Mouse (Mus musculus) cerebellum, adult 11 months (tissue): Measurements from ENCODE around the gene Armc10.
"Not testable (repeated sequence)": the region's sequence is repeated elsewhere in the genome, so short reads cannot be mapped to it uniquely, and the experiment has no call there.

Experiments used
- DNase-seq: peaks from one replicate; pipeline ENCODE4 v3.0.0; 2022

Armc10 gene

DNA sequence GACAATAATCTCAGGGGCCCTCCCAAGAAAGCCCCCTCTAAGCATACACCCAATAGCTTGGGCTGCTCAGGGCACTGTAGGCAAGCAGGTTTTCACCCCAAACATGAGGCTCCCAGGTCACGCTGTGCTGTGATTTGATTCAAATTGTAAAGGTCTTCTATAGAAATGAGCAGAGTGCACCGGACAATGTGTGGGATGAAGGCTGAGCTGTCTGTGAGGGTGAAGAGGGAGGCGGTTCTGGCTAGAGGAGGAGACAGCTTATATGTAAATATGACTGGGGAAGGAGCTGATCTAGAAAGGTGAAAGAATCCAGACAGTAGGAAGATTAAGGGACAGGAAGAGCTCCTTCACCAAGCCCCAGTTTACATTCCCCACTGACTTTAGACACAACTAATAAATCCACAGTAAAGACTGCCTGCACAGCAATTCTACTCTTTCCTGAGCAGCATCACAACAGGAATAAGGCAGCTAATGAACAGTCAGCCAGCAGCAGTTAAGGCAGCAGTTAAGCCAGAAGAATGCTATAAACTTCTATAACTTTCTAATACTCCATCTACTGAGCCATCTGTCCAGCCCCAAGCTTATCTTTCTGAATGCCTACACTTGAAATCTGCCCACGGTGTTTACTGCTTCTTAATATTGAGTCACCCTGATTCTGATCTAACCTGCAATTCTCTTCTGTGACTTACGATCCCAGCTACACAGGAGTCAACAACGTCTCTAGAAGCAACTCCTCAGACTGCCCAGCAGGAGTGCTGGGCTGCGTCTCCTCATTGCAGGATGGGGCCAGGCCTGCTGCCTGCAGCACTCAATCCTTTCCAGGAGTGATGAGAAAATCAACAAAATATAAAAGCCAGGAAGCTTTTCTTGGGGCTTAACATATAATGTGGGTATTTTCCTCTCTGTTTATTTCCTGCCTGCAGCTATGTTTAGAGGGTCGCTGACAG, 21.9 kb downstream of the Armc10 start:
- DNase-seq, result no peak

DNA sequence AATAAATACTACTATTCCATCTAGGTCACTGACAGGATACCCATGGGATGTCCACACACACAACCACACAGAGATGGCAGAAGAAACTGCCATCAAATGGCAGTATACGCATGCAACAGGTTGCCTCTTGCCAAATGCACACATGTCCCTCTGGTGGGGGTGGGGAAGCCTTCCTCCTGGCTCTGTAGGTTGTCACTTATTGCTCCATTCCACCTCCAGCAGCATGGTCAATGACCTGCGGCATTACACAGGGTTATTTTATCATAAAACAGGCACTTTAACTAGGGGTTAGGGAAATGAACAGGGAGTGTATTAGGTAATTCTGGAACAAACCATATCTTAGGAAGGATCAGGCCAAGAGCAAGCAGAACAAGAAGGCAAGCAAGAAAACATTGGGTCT, 23.7 kb downstream of the Armc10 start:
- no peak for DNase-seq

DNA sequence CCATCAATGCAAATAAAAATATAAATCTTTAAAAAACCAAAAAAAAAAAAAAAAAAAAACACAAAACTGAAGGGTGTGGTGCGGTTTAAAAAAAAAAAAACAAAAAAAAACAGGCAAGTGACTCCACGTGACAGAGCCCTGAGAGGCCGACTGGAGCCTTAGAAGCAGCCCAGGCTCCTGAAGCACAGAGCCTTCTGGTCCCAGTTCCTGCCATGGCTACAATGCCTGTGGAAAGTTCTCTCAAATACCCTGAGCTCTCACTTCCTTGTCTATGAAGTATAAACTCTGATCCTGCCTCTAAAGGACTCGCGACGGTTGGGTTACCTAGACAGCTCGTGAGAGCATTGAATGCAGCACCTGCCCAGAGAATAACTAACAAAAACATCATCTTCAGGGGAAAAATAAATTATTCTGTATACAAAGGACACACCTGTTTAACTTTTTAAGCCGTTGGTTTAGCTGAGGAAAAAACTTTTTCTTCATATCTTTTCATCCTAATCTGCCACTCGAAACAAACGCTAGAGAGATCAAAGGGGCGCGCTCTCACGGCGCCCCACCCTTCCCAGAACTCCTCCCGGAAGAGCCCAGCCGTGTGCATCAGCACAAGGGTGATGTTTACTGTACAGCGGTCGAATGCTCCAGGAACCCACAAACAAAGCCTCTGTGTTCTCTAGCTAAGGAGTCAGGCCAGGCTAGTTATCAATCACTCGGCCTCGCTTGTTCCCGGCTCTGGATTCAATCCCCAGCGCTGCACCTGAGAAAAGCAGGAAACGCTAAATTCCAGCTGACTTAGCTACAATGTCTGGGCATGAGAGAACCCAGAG, 27.4 kb downstream of the Armc10 start:
- no peak for DNase-seq

DNA sequence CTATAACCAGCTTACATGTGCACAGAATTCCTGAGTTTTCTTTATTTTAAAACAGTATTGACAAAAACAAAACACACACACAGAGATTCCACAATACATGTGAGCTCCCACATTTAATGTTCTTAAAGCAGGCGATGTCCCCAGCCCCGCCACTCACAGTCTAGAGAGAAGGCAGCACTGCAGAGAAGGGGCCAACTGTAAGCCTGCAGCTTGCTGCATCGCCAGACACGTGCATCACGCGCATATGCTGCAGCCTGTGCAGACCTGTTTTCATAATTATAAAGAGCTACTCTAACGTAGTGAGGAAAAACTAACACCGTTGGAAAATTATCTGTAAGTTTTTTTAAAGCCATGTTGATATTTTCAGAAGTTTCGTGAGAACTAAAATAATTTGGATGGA, 28.1 kb downstream of the Armc10 start:
- DNase-seq, result no peak

DNA sequence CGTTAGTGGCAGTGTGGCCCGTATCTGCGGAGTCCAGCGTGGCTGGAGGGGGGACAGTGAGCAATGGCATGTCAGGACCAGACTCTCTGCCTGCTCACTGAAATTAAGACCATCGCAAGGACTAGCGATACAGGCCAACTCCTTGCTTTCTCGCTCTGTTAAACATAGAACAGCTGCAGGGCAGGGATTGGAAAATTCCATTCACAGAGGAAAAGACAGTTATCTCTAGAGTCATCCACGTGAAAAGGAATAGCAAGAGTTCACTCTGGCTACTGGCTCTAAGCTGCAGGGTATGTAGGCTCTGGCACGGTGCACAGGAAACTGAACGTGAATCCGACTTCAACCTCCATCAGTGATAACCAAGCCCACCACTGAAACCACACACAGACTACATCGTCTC, 29.4 kb downstream of the Armc10 start:
- DNase-seq, result no peak

DNA sequence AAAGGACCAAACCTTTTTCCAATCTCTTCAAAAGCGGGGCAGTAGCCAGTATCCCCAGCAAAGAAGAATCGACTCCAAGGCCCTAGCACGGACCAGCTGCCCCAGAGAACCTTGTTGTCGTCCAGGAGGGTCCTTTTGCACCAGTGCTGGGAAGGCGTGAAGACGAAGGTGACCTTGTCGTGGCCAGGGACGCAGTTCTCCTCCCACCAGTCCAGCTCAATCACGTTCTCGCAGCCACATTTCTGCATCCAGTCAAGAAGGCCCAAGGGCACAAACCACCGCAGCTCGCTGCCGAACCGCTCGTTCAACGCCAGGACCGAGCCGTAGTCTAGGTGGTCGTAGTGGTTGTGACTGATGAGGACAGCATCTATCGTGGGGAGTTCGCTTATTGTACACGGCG, 29.9 kb downstream of the Armc10 start:
- no peak for DNase-seq

DNA sequence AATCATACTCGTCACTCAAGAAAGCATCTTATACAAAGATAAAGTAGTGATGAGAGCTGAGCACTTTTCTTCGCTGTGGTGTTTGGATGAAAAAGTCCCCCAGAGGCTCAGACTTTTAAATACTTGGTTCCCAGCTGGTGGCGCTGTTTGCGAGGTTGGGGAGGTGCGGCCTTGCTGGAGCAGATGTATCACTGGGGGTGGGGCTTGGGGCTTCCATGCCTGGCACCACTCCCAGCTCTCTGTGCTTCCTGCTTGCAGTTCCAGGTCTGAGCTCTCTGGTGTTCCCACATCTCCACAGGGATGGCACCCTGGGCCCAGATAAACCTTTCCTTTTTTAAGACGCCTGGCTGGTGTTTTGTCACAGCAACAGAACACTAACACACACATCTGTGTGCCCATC, 32.3 kb downstream of the Armc10 start:
- DNase-seq, result no peak

DNA sequence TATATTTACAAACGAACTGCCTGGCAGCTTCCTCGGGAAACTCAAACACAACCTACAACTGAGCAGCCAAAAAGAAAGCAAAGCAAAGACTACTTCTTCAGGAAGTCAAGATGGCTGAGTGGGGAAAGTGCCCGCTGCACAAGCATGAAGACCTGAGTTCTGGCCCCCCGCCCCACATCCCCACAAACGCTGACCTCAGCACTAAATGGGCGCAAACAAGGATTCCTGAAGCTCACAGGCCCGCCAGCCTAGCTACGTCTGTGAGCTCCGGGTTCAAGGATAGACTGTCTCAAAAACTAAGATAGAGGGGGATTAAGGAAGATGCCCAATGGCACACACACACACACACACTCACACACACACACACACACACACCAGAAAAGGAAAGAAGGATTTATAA, 32.8 kb downstream of the Armc10 start:
- no peak for DNase-seq

DNA sequence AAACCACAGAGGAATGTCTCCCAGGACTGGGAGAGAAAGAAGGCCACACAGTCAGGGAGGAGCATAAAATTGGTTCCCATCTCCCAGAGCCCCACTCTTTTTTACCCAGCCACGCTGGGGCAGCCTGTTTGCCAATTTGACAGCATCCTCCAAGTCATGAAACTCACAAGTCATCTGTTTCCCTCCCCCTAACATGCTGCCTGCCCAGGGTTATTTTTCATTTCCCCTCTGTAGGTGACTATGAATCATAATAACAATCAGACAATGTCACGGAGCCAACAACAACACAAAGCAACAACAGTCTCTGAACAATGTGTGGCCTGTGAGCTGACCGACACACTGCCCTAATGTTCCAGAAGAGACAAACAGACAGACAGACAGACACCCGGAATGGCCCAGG, 34.4 kb downstream of the Armc10 start:
- DNase-seq, result no peak

DNA sequence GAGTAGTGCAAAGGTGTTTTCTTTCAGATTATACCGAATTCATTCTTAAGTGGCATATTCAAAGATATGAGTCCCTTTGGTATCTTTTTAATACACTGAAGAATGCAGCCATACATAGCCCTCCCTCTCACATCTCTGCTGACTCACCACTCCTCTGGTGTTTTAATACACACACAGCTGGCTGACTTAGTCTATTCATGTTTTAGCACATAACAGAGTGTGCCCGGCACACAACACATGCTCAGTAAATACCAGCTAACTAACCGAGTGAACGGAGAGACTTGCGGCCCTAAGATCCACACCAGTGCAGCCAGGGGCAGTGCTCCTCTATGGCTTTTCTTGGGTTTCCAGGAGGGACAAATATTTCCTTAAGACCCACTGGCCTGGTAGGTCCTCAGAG, 35.3 kb downstream of the Armc10 start:
- no peak for DNase-seq

DNA sequence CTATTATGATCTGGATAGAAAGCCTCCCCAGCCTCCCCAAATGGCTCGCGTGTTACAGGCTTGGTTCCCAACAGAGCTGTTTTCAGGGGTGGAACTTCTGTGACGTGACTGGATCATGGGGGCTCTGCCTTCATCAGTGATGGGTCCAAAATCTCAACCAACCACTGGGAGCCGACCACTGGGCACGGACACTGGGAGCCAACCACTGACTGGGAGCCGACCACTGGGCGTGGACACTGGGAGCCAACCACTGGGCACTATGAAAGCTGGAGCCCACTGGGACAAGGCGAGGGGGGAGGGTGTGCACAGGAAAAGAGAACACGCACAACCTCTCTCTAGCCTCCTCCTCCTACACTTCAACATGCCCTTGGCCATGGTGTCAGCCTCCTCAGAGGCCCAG, 38.2 kb downstream of the Armc10 start:
- no peak for DNase-seq

DNA sequence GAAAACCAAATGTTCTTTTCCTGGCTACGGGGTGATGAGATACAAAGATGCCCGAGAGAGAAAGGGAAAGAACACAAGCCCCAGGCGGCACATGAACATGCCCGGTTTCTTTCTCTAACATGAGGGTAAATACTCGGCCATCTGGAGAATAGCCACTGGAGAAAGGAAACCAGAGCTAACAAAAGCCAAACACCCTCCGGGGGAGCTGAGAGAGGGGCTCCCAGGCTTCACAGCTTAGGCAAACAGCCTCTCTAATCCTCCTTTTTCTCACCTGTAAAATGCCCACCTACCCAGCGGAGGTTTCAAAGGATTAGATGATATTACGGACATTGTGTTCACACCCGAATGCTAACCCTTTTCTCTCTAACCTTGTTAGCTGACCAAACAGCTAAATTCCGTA, 39.4 kb downstream of the Armc10 start:
- DNase-seq, result no peak

DNA sequence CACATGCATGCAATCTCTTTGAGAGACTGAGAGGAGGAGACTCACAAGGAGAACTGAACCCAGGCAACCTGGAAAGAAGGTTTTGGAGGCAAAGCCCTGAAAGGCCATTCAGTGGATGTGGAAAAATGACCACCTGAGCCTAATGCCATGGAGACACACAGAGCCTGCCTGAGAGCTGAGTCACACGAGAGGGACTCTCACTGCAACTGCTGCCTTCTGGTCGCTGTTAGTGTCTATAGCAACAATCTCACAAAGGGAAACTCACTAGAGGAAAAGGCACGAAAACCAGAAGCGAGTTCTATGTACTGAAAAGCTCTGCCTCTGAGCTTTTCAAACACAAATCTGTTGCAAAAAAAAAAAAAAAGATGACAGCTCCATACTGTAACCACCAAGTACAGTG, 41.4 kb downstream of the Armc10 start:
- no peak for DNase-seq

DNA sequence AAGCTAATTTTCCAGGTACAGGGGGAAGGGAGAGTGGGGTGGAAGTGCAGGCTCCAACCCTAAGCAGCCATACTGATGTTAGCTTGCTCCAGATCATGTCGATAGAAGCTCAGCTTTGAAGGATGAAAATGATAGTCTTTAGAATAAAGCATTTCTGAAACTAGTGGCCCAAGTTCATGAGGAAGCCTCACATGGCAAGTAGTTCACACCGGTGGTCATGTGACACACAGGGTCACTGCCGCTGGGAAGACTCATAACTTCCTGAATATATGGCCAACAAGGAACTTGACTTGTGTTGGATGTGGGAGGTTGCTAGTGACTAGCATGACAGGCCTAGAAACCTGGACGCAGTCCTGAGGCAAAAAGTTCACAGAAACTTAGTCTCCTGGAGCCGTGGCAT, 46.6 kb downstream of the Armc10 start:
- no peak for DNase-seq

DNA sequence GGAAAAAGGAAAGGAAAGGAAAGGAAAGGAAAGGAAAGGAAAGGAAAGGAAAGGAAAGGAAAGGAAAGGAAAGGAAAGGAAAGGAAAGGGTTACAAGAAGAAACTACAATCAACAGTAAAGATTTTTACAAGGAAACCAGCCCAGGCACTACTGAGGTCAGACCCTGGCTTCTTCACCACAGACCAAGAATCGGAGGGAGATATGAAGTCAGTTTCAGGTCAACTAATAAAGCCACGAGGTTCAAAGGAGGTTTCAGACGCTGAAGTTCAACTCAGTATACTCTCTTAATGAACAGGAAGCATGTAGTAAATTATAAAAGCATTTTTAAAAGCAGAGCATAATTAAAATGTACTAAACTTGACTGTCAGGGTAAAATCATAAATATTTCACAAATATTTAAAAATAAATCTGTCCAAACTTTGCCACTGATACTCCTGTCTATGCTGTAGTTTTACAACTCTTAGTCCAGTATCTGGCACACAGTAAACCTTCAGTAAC, 47.8 kb downstream of the Armc10 start:
- no peak for DNase-seq

DNA sequence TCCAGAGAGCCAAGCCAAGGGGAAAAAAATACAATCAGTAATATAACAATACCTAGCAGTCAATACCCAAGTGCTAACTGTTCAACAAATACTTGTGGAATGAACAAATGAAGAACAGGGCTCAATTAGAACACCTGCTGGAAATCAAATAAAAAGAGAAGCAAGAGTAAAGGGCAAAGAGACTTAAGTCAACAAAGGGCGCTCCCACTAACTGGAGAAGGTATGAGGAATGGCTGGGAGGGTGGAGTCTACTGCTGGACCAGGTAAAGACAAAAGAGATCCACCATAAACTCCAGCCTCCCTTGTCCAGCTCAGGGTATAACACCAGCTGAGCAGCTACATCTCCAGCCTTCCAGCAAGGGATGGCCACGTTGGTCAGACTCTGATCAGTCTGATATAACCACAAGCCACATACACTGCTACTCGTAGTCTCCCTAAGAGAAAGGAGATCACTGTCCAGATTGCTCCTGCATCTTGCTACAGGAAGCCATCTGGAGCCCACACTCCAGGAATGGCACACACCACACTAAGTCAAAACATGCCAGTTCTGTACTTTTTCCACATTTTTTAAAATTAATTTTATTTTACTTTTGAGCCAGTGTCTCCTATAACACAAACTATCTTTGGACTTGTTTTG, 49.4 kb downstream of the Armc10 start:
- no peak for DNase-seq

DNA sequence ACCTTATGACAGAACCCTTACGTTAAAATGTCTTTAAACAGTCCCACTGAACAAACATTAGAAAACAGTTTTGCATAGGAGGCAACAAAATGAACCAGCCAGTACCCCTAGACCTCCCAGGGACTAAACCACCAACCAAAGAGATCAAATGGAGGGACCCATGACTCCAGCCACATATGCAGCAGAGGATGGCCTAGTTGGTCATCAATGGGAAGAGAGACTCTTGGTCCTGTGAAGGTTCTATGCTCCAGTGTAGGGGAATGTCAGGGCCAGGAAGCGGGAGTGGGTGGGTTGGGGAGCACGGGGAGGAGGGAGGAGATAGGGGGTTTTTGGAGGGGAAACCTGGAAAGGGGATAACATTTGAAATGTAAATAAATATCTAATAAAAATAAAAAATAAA, 53.9 kb downstream of the Armc10 start:
- DNase-seq, result not testable (repeated sequence)

DNA sequence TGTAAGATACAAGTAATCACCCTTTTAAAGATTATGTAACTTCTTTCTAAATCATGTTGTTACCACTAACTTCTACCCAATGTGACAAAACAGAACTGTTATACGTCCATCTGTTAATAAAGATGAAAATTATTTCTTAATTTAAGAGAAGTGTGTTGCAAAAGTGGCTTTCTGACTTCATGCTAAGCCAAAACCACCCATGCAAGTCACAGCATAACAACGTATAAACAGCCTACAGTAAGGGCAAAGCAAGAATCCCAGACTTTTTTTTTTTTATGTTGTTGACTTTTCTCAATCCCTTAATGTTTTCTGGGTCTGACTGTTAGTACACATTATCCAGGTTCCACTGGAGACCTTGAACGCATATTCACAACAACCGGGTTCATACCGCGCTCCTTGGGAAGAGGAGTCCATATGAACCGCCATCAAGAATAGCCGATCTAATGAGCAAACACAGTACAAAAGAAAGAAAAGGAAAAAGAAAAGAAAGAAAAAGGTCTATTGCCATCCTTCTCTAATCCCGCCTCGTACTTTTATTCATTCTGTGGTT, 54.7 kb downstream of the Armc10 start:
- DNase-seq, result no peak

DNA sequence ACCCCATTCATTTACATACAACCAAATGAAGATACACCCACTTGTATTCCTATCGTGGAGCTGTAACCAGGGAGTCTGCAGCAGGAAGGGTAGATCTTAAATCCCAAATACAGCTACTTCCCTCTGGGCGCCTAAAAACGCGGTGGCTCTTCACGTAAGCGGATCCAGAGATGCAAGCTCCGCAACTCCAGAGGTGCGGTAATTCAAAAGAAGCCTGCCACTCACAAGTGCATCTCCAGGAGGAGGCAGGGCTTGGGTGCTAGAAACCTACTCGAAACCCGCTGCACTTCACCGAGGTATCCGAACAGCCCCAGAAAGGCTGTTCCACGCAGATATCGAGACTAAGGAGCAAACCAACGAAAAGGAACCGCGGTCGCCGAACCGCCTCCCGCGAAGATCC, 55.3 kb downstream of the Armc10 start:
- DNase-seq, result no peak

DNA sequence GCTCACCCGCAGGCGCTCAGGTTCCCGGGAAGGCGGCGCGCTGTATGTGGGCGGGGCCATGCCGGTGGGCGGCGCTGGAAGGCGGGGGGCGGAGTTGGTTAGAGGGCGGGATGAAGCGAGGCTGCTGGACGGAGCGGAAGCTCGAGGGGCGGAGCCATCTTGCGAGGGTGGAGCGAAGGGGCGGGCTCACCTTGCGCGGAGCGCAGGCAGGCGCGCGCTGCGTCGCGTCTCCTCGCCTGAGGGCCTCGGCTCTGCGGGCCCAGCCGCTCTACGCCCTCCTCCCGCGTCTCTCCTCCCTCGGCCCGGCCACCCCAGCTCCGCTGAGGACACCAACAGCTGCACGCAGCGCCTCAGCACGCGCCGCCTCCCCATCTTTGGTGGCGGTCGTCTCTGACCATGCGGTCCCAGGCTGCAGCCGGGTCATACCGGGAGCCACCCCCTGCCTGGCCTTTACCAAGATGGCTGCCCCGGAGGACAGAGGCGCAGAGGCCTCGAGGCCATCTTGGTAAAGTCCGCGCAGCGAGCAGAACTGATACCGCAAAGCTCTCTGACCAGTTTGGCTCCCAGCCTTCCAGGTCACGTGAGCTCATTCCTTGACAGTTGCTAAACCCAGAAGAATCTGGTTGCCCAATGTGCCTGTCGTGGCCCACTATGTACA, 55.9 kb downstream of the Armc10 start, which contains the start of gene Napepld:
Gene Napepld (minus strand): TSS at position 46 of the 658 bp plus-strand sequence.
- DNase-seq, result peak; percentile 99

DNA sequence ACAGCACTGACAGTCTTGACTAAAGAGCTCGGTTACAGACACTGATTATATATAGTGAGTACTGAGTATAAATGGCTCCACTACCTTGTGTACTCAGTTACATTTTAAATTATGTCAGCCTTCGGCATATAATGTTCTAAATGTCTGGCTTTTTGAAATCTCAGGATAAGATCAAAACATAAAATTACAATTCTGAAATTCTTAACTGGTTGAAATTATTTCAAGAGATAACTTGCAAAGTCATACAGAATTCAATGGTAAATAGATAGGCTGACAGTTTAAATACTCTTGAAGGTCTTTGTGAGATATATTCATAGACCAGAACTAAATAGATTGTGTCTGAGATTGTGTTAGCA, 56.4 kb downstream of the Armc10 start:
- no peak for DNase-seq

DNA sequence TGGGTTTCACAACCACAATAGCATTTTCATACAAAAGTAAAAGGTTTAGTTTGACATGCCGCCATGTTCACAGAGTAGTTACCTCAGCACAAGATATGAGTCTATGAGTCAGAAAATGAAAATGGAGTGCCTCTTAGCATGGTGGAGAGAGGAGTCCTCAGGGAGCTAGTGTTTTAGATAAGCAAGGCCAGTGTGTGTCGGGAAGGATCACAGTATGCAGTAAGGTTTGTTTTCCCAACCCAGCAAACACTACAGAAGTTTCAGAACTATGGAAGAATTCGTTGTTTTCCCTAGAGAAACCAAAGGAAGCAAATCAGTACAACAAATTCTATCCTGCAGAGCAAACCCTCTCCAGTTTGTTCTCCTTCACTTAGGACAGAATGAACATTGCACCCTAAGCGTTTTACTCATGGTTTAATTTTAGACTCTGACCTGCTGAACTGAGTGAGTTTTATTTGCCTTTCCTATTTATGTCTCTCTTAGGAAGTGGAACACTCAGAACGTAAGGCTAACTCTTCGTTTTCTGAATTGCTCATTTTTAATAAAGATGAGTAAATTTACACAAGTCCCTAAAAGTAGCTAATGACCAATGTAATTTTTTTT, 57.4 kb downstream of the Armc10 start:
- no peak for DNase-seq
